Mouse (Mus musculus): Measurements from ENCODE around the gene Tmem203. TPM values are rescaled to one million over a fixed set of nuclear protein-coding genes. Genes with fewer than 3 reads are reported as not detected.

Gene Tmem203
- polyA plus RNA-seq, 1 experiment from 2014 or later, result 11.3 TPM

DNA sequence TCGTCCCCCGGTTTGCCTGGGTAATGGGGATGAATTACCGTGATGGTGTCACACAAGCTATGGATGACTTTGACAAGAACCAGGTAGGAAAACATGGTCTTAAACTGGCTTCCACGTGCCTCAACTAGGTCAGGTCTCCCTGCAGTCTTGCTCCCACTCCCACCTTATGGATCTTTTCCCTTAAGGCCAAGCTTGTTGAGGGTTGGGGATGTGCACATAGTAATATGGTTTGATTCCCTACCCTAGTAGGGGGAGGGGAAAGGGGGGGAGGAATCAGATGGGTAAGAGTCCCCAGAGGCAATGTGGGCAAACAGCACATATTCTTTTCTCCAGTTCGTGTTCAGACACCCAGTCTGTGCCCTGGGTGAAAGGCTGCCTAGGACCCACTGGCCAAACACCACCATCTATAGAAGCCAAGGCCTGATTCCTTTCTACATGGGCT lies 33.9 kb upstream of the Tmem203 start:
- ATAC-seq (ENCODE audit: low FRiP score, low TSS enrichment) (no peak), DNase-seq (no peak)
- H3K4me2 ChIP-seq (ENCODE audit: low read length), result no peak overlapping the region
- no peaks in the 10 kb centered on the region for H3K9me3 ChIP-seq (ENCODE audit: control insufficient read depth, low read length)
- 74% methylated on average over 5 of the region's 5 CpGs for WGBS
- H3K9ac ChIP-seq (replicated peaks; ENCODE audit: low read length), result no peak overlapping the region
- H3K36me3 ChIP-seq (ENCODE audit: control insufficient read depth, insufficient read depth, low read length), result peaks cover 6% of the 10 kb centered on the region
- no peaks in the 10 kb centered on the region for H3K27me3 ChIP-seq (ENCODE audit: control insufficient read depth, insufficient read depth, low read length)
- H3K4me3 ChIP-seq (replicated peaks; ENCODE audit: low read depth, low read length), result no peak overlapping the region
- H3K27ac ChIP-seq (replicated peaks; ENCODE audit: low read depth, low read length), result no peak overlapping the region
- peaks cover 15% of the 10 kb centered on the region for H3K4me1 ChIP-seq (ENCODE audit: control insufficient read depth, insufficient read depth, low read length)

DNA sequence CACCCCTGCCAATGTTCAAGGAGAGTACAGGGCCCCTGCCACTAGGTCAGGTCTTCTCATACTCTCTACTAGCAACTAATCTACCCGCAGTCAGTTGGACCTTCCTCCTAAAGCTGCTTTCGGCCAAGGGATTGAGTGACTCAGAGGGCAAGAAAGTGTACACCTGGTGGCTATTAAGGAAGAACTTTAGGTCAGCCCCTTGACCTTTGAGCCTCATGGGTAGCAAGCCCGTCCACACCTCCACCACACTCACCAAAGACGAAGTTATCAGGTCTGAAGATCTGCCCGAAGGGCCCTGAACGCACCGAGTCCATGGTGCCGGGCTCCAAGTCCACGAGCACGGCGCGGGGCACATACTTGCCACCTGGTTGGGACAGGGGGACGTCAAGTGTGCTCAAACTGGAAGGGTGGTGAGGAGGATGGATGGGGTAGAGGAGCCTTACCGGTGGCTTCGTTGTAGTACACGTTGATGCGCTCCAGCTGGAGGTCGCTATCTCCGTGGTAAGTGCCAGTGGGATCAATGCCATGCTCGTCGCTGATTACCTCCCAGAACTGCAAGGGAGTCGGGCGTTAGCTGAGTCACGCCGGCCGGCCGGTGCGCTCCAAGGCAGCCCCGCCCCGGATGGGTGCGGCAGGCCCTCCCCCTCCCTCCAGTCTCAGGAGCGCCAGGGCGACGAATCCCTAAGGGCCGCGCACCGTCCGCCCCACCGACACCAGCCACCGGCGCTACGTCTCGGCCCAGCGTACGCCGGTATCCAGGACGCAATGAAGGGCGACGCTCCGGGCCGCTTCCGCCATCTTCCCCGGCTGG lies 31.4 kb upstream of the Tmem203 start:
- Histone ChIP-seq H3K4me2 (ENCODE audit: low read length) (peak overlapping the region; percentile 90), H3K36me3 (ENCODE audit: control insufficient read depth, insufficient read depth, low read length) (peaks cover 6% of the 10 kb centered on the region), H3K27ac (replicated peaks; ENCODE audit: low read depth, low read length) (peak overlapping the region; percentile 89), H3K27me3 (ENCODE audit: control insufficient read depth, insufficient read depth, low read length) (no peaks in the 10 kb centered on the region), H3K4me1 (ENCODE audit: control insufficient read depth, insufficient read depth, low read length) (peaks cover 15% of the 10 kb centered on the region), H3K9ac (replicated peaks; ENCODE audit: low read length) (peak overlapping the region; percentile 80), H3K9me3 (ENCODE audit: control insufficient read depth, low read length) (no peaks in the 10 kb centered on the region), H3K4me3 (replicated peaks; ENCODE audit: low read depth, low read length) (peak overlapping the region; percentile 84)
- DNase-seq (no peak), ATAC-seq (ENCODE audit: low FRiP score, low TSS enrichment) (peak; percentile 22)
- 2% methylated on average over 52 of the region's 53 CpGs for WGBS

- peak within 1 kb of the TSS; percentile 90 for H3K4me2 ChIP-seq (ENCODE audit: low read length)
- H3K4me1 ChIP-seq (ENCODE audit: control insufficient read depth, insufficient read depth, low read length), result peaks cover 15% of the 10 kb centered on the region
- H3K36me3 ChIP-seq (ENCODE audit: control insufficient read depth, insufficient read depth, low read length), result peaks cover 6% of the 10 kb centered on the region
- H3K27ac ChIP-seq (replicated peaks; ENCODE audit: low read depth, low read length), result peak within 1 kb of the TSS; percentile 99
- peak within 1 kb of the TSS; percentile 84 for H3K4me3 ChIP-seq (replicated peaks; ENCODE audit: low read depth, low read length)
- WGBS, result 0% methylated on average over 17 of the region's 17 CpGs
- no peaks in the 10 kb centered on the region for H3K27me3 ChIP-seq (ENCODE audit: control insufficient read depth, insufficient read depth, low read length)
- ATAC-seq (ENCODE audit: low FRiP score, low TSS enrichment) (no peak), DNase-seq (no peak)
- H3K9me3 ChIP-seq (ENCODE audit: control insufficient read depth, low read length), result no peaks in the 10 kb centered on the region
- H3K9ac ChIP-seq (replicated peaks; ENCODE audit: low read length), result peak within 1 kb of the TSS; percentile 80
Observed at GRCm38 (mm10) chr2:25224492-25224765, 30.8 kb upstream of the Tmem203 start, which contains the start of gene Tubb4b. TSS of gene Tubb4b (minus strand) at chr2:25224702.

- H3K4me2 ChIP-seq (ENCODE audit: low read length), result peak overlapping the region; percentile 56
- no peaks in the 10 kb centered on the region for H3K9me3 ChIP-seq (ENCODE audit: control insufficient read depth, low read length)
- peak overlapping the region; percentile 62 for H3K9ac ChIP-seq (replicated peaks; ENCODE audit: low read length)
- no peaks in the 10 kb centered on the region for H3K27me3 ChIP-seq (ENCODE audit: control insufficient read depth, insufficient read depth, low read length)
- ATAC-seq (ENCODE audit: low FRiP score, low TSS enrichment), result peak; percentile 97
- whole genome bisulfite sequencing, result 2% methylated on average over 41 of the region's 41 CpGs
- peaks cover 15% of the 10 kb centered on the region for H3K4me1 ChIP-seq (ENCODE audit: control insufficient read depth, insufficient read depth, low read length)
- peak; percentile 100 for DNase-seq
- H3K27ac ChIP-seq (replicated peaks; ENCODE audit: low read depth, low read length), result peak overlapping the region; percentile 99
- peak overlapping the region; percentile 84 for H3K4me3 ChIP-seq (replicated peaks; ENCODE audit: low read depth, low read length)
- peaks cover 6% of the 10 kb centered on the region for H3K36me3 ChIP-seq (ENCODE audit: control insufficient read depth, insufficient read depth, low read length)
Observed at GRCm38 (mm10) chr2:25224766-25225752, 30.2 kb upstream of the Tmem203 start.

DNA sequence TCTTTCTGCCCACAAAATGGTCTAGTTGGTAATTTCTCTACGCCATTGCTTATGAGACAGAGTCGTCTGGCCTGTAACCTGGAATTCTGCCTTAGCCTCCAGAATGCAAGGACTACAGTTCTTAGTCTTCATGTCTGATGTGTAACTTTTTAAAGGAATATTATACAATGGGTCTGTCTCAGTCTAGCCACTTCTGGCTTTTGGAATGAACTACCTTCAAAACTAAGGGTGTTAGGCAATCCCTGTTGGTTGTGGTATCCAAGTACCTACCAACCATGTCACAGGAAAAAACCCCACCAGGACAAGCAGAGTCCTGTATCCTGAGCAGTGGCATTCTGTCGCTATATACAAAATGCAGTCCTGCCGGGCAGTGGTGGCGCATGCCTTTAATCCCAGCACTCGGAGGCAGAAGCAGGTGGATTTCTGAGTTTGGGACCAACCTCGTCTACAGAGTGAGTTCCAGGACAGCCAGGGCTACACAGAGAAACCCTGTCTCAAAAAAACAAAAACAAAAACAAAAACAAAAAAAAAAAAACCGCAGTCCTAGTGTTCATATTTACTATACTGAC lies 29.3 kb upstream of the Tmem203 start:
- no peaks in the 10 kb centered on the region for H3K9me3 ChIP-seq (ENCODE audit: control insufficient read depth, low read length)
- WGBS, result 71% methylated on average over 8 of the region's 8 CpGs

DNA sequence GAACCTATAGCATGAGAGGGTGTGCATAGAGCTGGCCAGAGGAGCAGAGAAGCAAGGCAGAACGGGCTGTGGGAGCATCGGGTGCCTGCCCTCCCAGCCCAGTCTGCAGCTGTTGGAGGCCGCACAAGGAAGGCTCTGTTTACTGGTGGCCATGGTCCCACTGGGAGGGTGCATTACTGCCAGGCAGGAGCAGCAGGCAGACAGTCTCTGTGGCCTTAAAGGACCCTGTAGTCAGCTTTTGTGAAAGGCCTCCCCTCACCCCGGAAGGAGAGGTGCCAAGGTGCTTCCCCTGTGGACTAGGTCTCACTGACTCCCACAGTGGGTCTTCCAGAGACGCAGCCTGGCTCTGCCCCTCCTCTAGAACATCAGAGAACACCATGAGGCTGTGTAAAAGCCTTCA lies 28.4 kb upstream of the Tmem203 start:
- no peak overlapping the region for H3K4me2 ChIP-seq (ENCODE audit: low read length)
- H3K9ac ChIP-seq (replicated peaks; ENCODE audit: low read length), result no peak overlapping the region
- peaks cover 15% of the 10 kb centered on the region for H3K4me1 ChIP-seq (ENCODE audit: control insufficient read depth, insufficient read depth, low read length)
- no peak overlapping the region for H3K4me3 ChIP-seq (replicated peaks; ENCODE audit: low read depth, low read length)
- no peaks in the 10 kb centered on the region for H3K27me3 ChIP-seq (ENCODE audit: control insufficient read depth, insufficient read depth, low read length)
- ATAC-seq (ENCODE audit: low FRiP score, low TSS enrichment) (no peak), DNase-seq (no peak)
- no peaks in the 10 kb centered on the region for H3K9me3 ChIP-seq (ENCODE audit: control insufficient read depth, low read length)
- H3K36me3 ChIP-seq (ENCODE audit: control insufficient read depth, insufficient read depth, low read length), result peaks cover 2% of the 10 kb centered on the region
- no peak overlapping the region for H3K27ac ChIP-seq (replicated peaks; ENCODE audit: low read depth, low read length)
- WGBS, result 81% methylated on average over 5 of the region's 5 CpGs

More for the DNA sequence above, 29.3 kb upstream of the Tmem203 start:
- H3K4me3 ChIP-seq (replicated peaks; ENCODE audit: low read depth, low read length), result no peak overlapping the region; the same call in 1 of the 2 replicates
- H3K27ac ChIP-seq (replicated peaks; ENCODE audit: low read depth, low read length), result peak overlapping the region; percentile 99
- H3K36me3 ChIP-seq (ENCODE audit: control insufficient read depth, insufficient read depth, low read length), result peaks cover 6% of the 10 kb centered on the region
- peaks cover 15% of the 10 kb centered on the region for H3K4me1 ChIP-seq (ENCODE audit: control insufficient read depth, insufficient read depth, low read length)
- DNase-seq, result no peak
- no peak overlapping the region for H3K9ac ChIP-seq (replicated peaks; ENCODE audit: low read length)
- H3K27me3 ChIP-seq (ENCODE audit: control insufficient read depth, insufficient read depth, low read length), result no peaks in the 10 kb centered on the region
- ATAC-seq (ENCODE audit: low FRiP score, low TSS enrichment), result no peak
- peak overlapping the region; percentile 56 for H3K4me2 ChIP-seq (ENCODE audit: low read length)

DNA sequence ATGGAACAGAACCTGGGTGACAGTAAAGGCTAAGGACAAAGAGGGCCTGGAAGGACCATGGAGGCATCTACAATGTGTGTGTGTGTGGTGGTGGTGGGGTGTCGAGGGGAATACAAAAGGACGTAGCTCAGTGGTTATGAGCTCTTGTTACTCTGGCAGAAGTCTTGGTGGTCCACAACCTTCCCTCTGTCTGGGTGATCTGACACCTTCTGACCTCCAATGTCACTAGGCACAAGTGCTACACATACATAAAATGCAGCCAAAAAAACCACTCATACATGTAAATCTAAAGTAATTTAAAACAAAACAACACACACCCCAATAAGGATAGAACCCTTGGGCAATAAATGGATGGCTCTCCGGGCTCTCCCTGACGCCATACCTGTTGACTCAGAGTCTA lies 27.8 kb upstream of the Tmem203 start:
- ATAC-seq (ENCODE audit: low FRiP score, low TSS enrichment), result no peak
- no peak for DNase-seq
- H3K4me2 ChIP-seq (ENCODE audit: low read length), result no peak overlapping the region
- no peak overlapping the region for H3K27ac ChIP-seq (replicated peaks; ENCODE audit: low read depth, low read length)
- H3K36me3 ChIP-seq (ENCODE audit: control insufficient read depth, insufficient read depth, low read length), result no peaks in the 10 kb centered on the region
- no peaks in the 10 kb centered on the region for H3K27me3 ChIP-seq (ENCODE audit: control insufficient read depth, insufficient read depth, low read length)
- H3K4me1 ChIP-seq (ENCODE audit: control insufficient read depth, insufficient read depth, low read length), result peaks cover 15% of the 10 kb centered on the region
- no peaks in the 10 kb centered on the region for H3K9me3 ChIP-seq (ENCODE audit: control insufficient read depth, low read length)
- WGBS, result 88% methylated on average over 4 of the region's 4 CpGs
- H3K4me3 ChIP-seq (replicated peaks; ENCODE audit: low read depth, low read length), result no peak overlapping the region
- H3K9ac ChIP-seq (replicated peaks; ENCODE audit: low read length), result no peak overlapping the region

- H3K4me1 ChIP-seq (ENCODE audit: control insufficient read depth, insufficient read depth, low read length), result peaks cover 12% of the 10 kb centered on the region
- no peaks in the 10 kb centered on the region for H3K36me3 ChIP-seq (ENCODE audit: control insufficient read depth, insufficient read depth, low read length)
- peak overlapping the region; percentile 27 for H3K27ac ChIP-seq (replicated peaks; ENCODE audit: low read depth, low read length)
- ATAC-seq (ENCODE audit: low FRiP score, low TSS enrichment) (no peak), DNase-seq (peak; percentile 87)
- no peak overlapping the region for H3K9ac ChIP-seq (replicated peaks; ENCODE audit: low read length)
- H3K27me3 ChIP-seq (ENCODE audit: control insufficient read depth, insufficient read depth, low read length), result no peaks in the 10 kb centered on the region
- WGBS, result 3% methylated on average over 7 of the region's 7 CpGs
- H3K4me2 ChIP-seq (ENCODE audit: low read length), result peak overlapping the region; percentile 37
- H3K9me3 ChIP-seq (ENCODE audit: control insufficient read depth, low read length), result no peaks in the 10 kb centered on the region
- H3K4me3 ChIP-seq (replicated peaks; ENCODE audit: low read depth, low read length), result no peak overlapping the region
Observed at GRCm38 (mm10) chr2:25228431-25228889, 26.8 kb upstream of the Tmem203 start.

All from midbrain, embryonic 14.5 days (tissue).